Mouse (Mus musculus) erythroid progenitor cell, adult 5-6 weeks (primary cell): ENCODE results near the gene Cpsf2. TPM values are rescaled to one million over a fixed set of nuclear protein-coding genes. Genes with fewer than 3 reads are reported as not detected.

ENCODE experiments used
- ATAC-seq: replicated peaks from 2 replicates; pipeline ENCODE4 v1.8.0; 2016; ENCODE audit warnings: moderate number of reproducible peaks, mild to moderate bottlenecking, moderate TSS enrichment, inconsistent platforms; ENCODE audit not compliant: poor library complexity, low FRiP score, severe bottlenecking
- total RNA-seq, 2 experiments: library from RNA; stranded (forward) in 1 of 2; stranded (reverse) in 1 of 2; fragments of 150-400 nt in 1 of 2; fragments of 186-747, 209-891 nt in 1 of 2; gene quantifications; 2 replicates each; pipeline versions ENCODE4 v1.2.3 to v1.2.4; 2015 to 2017; ENCODE audit warnings: low replicate concordance in 2 of 2

Gene Cpsf2
- total RNA-seq, 2 experiments from 2014 or later = 20.1 to 31.9 TPM

DNA sequence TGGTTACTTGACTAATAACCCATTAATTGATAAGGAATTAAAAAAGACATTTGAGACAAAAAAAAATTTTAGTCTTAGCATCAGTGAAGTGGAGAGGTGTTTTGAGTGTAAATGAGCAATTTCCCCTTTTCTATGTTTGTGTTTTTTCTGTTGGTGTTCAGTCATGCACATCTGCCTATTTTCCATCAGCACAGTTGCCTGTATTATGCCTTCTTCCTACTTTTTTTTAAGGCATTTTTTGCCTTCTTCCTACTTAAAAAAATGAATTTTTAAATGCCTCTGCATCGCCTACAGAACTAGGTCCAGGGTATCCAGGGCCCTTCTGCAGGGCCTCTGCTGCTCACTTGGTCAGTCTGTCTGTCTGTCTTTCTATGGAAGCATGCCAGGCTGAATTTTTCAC lies 2.8 kb downstream of the Cpsf2 start:
- no peak for ATAC-seq

DNA sequence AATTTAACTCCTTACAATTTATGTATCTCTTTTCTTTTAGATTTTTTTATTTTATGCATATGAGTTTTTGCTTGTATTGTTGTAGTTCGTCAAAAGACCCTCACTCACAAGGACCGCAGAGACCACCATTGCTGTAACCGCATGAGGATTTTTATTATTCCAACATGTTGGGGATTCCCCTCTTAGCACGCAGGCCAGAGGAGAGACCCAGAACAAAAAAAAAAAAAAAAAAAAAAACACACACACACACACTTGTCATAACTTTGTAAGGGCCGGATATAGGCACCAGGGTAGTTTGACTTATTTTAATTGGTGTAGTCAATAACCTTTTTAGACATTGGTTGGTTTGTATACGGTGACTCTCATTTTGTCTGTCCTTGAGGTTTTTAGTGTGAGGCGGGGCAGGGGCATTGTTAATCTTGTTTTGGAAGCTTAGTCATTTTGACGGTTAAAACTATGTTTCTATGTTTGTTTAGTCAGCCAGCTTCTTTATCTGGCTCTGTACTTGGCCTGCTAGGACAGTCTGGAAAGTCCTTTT lies 3.5 kb downstream of the Cpsf2 start:
- no peak for ATAC-seq

DNA sequence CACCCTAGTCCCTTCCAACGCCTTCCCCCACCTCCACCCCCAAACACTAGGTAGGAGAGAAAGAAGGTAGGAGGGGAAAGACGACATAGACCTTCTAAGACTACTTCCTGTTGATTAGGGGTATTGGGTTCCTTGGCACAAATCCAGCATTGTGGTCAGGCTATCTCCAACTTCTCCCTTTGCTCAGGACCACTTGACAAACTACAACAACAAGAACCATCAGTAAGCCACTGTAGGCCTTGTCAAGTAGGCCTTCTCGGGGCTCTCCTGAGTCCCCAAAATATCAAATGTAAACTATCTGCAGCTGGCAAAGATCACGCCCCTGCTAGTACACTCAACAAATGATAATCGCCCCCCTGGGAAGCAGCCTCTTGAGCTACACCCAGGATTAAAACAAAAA lies 4.5 kb downstream of the Cpsf2 start:
- no peak for ATAC-seq

DNA sequence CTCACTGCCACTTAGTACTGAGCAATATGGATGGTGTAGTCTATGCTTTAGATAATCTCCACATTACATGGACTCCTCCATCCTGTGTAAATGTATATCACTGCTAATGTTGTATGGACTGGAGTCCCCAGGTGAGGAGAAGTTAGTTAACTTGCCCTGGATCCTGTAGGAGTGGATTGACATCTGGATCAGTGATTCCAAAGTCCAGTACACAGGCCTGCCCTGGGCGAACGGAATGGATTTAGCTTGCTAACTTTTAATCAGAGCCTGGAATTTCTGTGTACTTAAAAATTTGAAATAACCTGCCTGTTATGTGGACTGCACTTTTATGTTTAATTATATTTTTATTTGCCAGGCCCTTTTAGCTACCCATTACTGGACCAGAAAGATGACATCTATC lies 5.8 kb downstream of the Cpsf2 start:
- no peak for ATAC-seq

DNA sequence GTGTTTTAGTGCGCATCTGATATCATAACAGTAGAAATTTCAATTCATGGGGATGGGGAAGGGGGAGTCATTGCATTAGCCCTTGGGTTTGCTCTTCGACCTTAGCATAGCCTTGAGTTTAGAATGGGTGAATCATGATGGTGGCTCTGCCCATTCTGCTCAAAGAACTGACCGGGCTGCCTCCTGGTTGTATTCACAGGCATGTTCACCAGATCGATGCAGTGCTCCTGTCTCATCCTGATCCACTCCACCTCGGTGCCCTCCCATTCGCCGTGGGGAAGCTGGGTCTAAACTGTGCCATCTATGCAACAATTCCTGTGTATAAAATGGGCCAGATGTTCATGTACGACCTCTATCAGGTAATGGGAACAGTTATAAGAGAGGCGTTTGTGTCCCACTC lies 7.2 kb downstream of the Cpsf2 start:
- no peak for ATAC-seq

DNA sequence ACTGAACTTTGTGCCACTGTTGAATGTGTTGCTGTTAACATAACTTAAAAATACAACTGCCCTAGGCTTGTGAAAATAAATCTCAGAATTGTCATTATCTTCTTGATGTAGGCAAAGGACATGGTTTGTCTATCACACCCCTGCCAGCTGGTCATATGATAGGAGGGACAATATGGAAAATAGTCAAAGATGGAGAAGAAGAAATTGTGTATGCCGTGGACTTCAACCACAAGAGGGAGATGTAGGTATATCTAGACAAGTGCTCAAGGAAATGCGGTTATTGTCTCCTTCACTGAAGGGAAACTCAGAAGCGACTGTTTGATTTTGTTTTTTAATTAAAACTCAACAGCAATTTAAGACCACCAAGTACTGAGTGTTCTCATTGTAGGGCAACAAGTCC lies 9.3 kb downstream of the Cpsf2 start:
- ATAC-seq = no peak

DNA sequence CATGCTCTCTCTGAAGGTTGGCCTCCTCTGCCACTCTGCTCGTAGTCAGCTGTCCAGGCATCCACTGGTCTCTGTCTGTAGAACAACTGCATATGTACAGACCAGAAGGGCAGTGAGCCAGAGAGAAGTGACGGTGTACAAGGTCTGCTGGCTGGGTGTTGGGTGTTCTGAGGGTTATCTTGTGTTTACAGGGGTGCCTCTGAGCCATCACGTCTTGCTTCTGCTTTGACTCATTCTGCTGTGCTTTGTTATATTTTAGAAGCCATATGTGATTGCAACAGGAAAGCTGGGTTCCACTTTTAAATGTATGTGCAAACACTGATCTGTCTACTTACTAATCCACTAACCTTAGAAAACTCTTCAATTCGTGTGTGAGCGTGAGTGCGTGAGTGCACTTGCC lies 11.9 kb downstream of the Cpsf2 start:
- ATAC-seq = no peak

DNA sequence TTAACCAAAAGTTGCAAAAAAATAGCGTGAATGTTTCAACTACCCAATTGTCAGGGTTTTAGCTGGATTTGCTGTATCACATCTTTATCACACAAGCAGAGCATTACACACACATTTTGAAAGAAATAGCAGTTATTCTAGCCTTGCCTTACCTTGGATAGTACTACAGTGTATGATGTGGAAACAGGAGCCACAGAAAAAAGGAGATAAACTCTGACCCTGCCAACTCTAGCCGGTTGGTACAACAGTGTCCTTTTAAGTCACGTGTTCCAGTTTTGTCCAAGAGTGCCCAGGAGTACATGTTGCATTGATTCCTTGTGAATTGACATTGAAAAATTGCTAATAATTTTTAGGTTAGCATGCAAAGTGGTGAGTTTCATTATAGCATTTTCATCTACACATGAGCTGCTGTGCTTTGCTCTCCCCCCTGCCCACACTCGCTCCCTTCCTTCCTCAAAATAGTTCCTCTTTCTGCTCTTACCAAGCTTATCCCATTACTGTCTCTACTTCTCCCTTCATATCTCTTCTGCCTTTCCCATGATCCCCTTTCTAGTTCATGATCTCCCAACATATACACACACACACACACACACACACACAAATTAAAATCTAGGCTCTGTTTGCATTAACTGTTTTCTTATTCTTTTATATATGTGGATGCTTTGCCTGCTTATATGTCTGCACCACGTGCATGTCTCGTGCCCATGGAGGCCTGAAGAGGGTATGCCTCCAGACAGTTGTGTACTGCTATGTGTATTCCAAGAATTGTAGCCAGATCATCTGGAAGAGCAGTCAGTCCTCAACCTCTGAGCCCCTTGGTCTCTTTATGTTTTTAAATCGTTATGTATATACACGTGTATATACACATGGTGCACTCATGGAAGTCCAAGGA lies 19.0 kb downstream of the Cpsf2 start:
- ATAC-seq = no peak

DNA sequence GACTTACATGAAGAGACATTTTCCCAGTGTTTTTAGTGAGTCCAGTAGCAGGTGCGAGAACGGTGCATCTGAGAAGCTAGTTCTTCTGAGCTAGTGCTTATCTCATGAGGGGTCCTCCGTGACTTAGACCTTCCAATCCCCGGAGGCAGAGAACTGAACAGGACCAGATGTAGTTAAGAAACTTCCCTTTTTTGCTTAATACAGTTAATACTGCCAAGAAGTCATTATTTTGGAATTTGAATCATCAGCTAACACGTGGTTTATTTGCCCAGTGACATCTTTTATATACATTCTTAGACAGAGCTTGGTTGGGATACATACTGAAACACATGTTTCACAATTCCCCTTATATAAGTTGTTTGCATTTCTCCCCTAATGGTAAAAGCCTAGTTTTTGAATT lies 23.1 kb downstream of the Cpsf2 start:
- ATAC-seq = no peak

DNA sequence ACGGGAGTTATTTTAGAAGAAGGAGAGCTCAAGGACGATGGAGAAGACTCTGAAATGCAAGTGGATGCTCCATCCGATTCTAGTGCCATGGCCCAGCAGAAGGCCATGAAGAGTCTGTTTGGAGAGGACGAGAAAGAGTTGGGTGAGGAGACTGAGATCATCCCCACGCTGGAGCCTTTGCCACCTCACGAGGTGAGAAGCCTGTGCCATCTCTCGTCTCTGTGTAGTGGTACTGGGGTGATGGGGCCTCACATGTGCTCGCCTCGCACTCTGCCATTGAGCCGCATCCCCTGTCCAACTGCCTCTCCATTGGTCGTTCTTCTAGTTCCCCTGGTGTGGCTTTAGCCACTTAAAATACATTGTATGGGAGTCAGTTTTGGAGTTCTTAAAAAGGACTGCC lies 25.0 kb downstream of the Cpsf2 start:
- ATAC-seq = no peak

DNA sequence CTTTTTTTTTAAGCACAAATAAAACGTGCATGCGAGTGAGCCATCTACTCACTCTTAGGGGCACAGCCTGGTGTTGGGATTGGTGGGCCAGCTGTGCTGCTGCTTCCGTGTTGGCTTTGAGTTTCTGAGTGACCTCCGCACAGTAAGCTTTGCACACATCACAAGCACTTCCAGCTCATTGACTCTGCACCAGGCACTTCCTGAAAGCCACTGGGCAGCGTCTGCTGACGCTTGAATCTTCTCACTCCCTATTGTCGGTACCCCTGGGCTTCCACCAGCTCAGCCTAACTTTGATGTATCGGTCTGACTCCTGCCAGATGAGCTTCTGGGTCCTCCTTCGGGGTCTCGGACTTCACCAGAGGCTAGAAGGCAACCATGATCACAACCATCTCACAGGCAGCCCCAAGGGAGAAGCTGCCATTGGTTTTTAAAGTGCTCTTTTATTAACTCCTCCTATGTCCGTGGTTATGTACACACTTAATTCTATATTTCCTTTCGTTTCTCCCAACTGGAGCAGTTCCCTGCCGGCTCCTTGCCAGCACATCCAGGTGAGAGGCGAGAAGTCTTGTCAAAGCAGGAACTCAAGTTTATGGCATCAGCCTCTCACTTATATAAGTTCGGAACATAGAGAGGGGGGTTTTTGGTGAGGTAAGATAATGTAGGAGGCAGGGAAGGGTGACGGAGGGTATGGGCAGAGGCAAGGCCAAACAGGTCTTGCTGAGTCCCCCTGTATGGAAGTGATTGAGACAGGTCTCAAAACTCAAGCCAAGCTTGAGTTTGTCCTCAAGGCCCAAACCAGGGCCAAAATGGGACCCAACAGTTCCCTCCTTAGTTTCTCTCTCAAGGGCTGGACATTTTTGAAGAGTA lies 32.6 kb downstream of the Cpsf2 start:
- ATAC-seq = no peak

DNA sequence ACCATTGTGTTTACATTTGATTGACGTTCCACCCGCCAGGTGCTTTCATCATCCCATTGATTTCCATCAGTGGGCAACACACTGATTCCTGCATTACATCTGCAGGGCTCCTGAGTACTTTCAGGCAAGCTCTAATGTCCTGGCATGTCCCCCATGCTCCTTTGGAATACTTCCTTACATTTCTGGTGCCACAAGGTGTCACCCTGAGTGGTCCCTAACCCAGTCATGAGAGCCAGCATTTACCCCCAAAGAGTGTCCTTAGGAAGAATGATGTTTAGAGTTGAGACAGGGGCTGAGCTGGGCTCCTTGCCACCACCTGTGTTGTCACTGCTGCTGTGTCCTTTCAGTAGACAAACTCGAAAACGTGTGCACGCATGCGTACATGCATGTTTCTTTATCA lies 33.8 kb downstream of the Cpsf2 start:
- no peak for ATAC-seq

DNA sequence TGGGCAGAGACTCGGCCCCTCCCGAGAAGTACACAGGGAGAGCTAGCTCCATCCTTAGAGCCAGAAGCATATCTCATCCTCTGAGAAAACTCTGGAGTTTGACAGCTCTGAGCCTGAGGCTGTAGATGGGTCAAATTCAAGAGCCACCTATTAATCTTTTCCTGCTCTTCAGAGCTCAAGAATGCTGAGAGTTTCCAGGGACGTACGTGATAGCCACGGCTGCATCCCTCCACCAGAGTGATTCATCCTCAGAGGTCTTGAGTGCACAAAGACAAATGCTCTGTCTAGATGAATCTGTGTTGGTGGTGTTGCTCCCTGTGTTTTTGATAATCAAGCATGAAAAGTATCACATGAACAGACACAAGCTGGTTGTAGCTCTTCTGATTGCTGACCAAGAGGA lies 38.6 kb downstream of the Cpsf2 start:
- ATAC-seq = no peak

DNA sequence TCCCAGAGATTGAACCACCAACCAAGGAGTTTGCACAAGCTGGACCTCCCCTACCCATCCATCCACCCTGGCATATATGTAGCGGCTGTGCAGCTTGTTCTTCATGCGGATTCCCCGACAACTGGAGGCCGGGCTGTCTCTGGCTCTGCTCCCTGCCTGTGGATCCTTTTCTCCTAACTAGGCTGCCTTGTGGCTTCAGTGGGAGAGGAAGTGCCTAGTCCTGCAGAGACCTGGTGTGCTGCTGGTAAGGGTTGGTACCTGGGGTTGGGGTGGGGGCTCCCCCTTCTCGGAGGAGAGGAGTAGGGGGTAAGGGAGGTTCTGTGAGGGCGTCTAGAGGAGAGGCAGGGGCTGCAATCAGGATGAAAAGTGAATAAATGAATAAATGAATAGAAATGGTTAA lies 39.3 kb downstream of the Cpsf2 start:
- ATAC-seq = no peak

DNA sequence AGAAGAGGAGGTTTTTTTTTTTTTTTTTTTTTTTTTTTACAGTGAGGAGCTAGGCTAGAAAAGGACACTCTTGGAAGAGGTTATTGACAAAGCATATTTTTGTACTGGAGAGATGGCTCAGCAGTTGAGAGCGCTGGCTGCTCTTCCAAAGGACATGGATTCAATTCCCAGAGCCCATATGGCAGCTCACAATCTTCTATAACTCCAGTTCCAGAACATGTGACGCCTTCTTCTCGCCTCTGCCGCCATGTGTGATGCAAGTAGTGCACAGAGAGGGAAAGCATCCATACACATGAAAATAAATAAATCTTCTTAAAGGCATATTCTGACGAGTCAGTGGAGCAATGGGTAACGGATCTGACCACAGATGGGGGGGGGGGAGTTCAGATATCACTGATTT lies 46.1 kb downstream of the Cpsf2 start:
- no peak for ATAC-seq

DNA sequence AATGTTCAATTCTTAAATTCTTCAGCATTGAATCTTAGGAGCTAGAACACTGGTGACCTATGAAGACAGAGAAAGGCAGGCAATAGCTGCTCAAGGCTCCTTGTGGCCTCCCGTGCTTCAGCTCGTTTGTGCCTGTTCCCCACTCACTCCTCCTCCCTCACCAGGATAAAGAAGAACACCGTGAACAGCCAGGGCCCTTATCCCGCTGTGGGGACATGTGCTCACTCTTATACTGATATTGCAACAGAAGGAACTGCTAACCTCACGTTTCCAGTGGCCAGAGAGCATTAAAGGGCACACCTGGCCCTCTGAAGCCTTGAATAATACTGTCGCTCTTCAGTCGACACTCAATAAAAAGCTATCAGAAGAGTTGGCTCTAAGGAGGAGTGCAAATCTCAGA lies 53.4 kb downstream of the Cpsf2 start:
- ATAC-seq = no peak

DNA sequence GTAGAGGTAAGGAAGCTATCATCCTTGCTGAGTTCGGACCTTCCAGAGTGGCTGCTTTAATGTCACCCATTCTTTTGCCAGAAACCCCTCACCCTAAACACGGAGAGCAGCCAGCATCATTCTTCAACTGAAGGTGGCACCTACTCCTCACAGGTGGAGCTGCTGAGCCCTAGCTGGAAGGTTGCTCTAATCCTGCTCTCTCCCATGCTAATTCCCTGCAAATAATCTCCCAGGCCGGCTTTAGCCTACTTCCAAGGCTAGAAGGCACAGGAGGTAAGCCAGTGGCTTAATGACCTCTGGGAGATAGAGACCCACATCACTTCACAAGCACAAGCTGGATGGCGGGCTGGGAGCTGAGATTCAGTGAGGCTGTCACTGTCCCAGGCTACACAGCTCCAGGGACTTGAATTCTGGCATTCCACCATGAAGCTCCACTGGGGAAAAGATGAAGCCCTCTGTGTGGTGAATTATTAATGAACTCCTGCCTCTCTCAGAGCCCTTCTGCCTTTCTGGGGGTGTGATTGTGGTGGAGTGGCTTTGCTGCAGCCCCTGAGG lies 54.2 kb downstream of the Cpsf2 start:
- ATAC-seq = no peak

DNA sequence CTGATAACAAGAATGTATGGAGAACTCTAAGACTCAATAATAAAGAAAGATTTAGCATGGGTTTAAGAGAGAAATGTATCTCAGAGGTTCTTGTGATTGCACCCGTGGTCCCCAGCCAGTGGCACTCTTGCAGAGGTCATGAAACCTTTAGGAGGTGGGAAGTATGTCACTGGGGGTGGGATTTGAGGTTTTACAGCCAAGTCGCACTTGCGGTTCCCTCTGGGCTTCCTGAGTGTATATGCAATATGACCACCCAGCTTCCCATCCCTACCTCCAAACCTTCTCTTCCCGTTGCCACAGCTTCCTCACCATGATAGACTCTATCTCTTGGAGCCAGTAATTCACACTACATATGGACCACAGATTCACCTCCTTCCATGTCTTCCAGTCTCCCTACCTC lies 59.1 kb downstream of the Cpsf2 start:
- no peak for ATAC-seq

DNA sequence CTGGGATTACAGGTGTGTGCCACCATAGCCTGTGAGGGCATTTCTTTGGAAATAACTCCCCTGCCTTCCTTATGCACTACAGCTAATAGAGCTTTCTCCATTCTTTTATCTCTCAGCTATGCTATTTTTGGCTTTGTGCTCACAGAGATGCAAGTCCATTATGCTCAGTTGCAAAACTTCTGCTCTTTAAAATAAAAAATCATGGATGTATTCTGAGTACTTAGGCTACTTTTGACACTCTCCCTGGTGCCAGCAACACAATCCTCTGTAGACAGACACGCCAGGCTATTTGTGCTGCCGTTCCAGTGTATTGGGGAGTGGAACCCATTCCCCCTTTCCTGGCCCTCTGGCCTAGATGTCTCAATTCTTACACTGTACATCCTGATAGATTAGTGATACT lies 64.1 kb downstream of the Cpsf2 start:
- no peak for ATAC-seq

DNA sequence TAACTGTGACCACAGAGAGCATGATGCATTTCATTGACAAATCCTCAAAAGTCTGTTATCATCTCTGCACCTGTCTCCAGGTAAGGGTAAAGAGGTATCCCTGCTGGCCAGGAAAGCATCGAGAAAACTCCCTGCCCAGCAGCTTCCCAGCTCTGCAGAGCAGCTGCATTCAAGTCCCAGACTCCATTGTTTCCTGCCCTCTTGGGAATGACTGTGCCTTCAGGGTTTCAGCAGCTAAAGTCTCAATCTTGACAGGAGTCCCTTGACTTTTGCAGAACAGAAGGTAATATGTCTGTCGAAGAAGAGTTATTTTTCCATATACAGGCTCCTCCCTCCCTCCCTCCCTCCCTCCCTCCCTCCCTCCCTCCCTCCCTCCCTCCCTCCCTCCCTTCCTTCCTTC lies 65.9 kb downstream of the Cpsf2 start:
- no peak for ATAC-seq

DNA sequence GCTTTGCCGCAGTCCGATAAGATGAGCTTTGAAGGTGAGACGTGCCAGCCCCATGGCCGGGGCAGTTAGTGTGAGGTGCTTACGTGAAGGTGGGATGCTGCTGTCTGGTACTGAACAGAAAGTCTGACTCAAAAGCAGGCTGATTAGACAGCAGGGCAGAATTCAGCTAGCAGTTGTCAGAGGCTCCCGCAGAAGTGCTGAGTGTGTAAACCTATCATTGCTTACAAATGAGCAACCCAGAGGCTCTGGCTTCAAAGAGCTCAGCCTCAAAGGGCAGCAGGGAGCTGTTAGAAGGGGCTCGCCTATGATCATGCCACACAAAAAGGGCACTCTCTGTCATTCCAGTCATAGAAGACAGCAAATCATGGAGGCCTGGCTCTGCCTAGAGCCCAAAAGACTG lies 66.5 kb downstream of the Cpsf2 start:
- ATAC-seq = no peak
